Mouse (Mus musculus) testis, adult 2 months (tissue): ENCODE results near the gene Bmper. TPM values are rescaled to one million over a fixed set of nuclear protein-coding genes. Genes with fewer than 3 reads are reported as not detected.

Experiments
- H3K27ac ChIP-seq: fragments of 200-500 bp; 2 replicates; pipeline ENCODE4 v1.5.1; 2012; ENCODE audit warnings: low read depth, low read length; ENCODE audit not compliant: control insufficient read depth, insufficient read depth
- H3K27me3 ChIP-seq: fragments of 200-500 bp; 2 replicates; pipeline ENCODE4 v1.6.1; 2012; ENCODE audit warnings: mild to moderate bottlenecking, low read length, moderate library complexity; ENCODE audit not compliant: control insufficient read depth, insufficient read depth
- H3K36me3 ChIP-seq: fragments of 200-500 bp; 2 replicates; pipeline ENCODE4 v1.6.1; 2012; ENCODE audit warnings: mild to moderate bottlenecking, low read length; ENCODE audit not compliant: control insufficient read depth, insufficient read depth
- H3K4me1 ChIP-seq: fragments of 200-500 bp; 2 replicates; pipeline ENCODE4 v1.6.1; 2012; ENCODE audit warnings: low read length; ENCODE audit not compliant: control insufficient read depth, insufficient read depth
- H3K4me3 ChIP-seq: fragments of 200-500 bp; 2 replicates; pipeline ENCODE4 v1.5.1; 2012; ENCODE audit warnings: low read depth, mild to moderate bottlenecking, low read length, moderate library complexity, mixed read lengths; ENCODE audit not compliant: control insufficient read depth
- CTCF ChIP-seq: fragments of 200-500 bp; IDR thresholded peaks from 2 replicates; pipeline ENCODE4 v1.5.1; 2012; ENCODE audit warnings: low read depth, mild to moderate bottlenecking, inconsistent platforms, low read length, moderate library complexity; ENCODE audit not compliant: control insufficient read depth, insufficient read depth, insufficient replicate concordance
- POLR2A ChIP-seq: fragments of 200-500 bp; IDR thresholded peaks from 2 replicates; pipeline ENCODE4 v1.6.1; 2012; ENCODE audit warnings: low read depth, mild to moderate bottlenecking, inconsistent platforms, low read length, moderate library complexity; ENCODE audit not compliant: control insufficient read depth
- polyA plus RNA-seq: library from polyadenylated mRNA; depleted of rRNA; stranded (reverse); fragments of >200 nt; gene quantifications from 2 replicates; pipeline ENCODE4 v1.2.3, GENCODE M21; 2012

The Bmper gene
- polyA plus RNA-seq, 1 experiment = 0.30 TPM

DNA sequence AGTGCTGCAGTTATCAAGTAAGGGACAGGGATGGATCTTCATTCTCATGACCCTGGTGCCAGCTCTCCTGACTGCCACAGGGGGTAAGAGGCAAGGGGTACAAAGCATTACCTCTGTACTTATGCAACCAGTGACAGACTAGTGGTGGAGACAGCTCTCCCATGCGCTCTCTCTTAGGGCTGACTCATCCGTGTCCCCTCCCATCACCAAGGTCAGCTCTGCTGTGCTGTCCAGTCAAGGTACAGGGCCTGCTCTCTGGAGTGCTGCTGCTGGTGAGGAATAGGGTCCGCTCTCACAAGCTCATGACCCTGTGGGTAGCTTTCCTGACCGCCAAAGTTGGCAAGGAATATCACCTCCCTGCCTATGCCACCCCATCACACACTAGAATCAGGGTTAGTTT lies 222.1 kb downstream of the Bmper start:
- Histone ChIP-seq H3K36me3 (no peaks in the 10 kb centered on the region), H3K27ac (no peak overlapping the region), H3K4me1 (no peaks in the 10 kb centered on the region), H3K27me3 (no peaks in the 10 kb centered on the region), H3K4me3 (no peak overlapping the region)
- TF ChIP-seq CTCF (no peak), POLR2A (no peak)

DNA sequence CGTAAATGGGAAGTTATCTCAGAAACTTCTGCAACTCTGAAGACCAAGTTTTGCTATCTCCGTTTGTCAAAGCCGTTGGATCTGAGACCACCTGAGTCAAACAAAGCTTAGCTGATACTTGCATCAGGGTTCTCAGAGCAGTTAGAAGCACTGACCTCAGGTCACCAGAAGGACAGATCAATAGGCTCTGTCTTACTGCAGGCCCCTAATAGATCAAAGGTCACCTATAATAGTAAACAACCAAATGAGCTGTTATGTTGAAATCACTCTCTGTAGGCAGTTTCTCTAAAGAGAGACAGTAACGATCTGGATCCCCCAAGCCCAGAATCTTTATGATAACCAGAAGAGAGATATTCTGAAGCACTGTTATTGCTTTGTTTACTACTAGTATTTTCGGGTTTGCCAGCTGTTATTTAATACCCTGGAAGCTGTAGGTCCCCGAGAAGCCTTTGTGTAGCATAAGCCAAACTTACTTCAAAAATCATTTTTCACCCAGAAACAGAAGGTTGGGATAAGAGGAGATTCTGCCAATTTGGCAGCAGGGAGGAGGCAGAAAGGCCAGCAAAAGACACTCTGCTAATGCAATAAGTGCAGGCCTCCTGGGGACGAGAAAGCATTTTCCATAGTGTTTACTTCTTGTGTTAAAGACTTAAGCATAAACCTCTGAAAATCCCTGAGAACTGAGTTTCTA lies 224.5 kb downstream of the Bmper start:
- TF ChIP-seq POLR2A = no peak
- no peak for TF ChIP-seq CTCF
- Histone ChIP-seq H3K27me3 (no peaks in the 10 kb centered on the region), H3K4me3 (no peak overlapping the region), H3K36me3 (no peaks in the 10 kb centered on the region), H3K4me1 (no peaks in the 10 kb centered on the region), H3K27ac (no peak overlapping the region)

DNA sequence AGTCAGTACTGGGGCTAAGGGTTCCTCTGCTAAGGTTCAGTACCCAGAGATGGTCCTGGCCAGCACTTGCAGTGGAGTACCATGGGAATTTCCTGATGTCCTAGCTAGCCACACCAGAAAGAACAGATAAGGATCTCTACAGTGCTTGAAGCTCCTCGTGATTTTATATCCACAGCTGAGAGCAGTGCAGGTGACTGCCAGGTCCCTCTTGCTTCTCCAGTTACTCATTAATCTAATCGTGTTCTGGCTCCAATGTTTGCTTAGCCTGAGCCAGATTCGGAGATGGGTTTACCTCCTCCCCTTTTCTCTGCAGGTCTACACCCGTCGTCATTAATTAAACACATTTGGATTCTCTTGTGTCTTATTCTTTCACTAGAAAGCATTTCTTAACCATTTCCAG lies 230.4 kb downstream of the Bmper start:
- no peaks in the 10 kb centered on the region for H3K4me1 ChIP-seq
- no peak overlapping the region for H3K4me3 ChIP-seq
- H3K27ac ChIP-seq = no peak overlapping the region
- no peaks in the 10 kb centered on the region for H3K27me3 ChIP-seq
- no peaks in the 10 kb centered on the region for H3K36me3 ChIP-seq
- TF ChIP-seq POLR2A (no peak), CTCF (no peak)

- no peaks in the 10 kb centered on the region for H3K4me1 ChIP-seq
- TF ChIP-seq CTCF (no peak), POLR2A (no peak)
- no peak overlapping the region for H3K27ac ChIP-seq
- H3K36me3 ChIP-seq = no peaks in the 10 kb centered on the region
- H3K4me3 ChIP-seq = no peak overlapping the region
- no peaks in the 10 kb centered on the region for H3K27me3 ChIP-seq
Observed at GRCm38 (mm10) chr9:23457186-23457585, 234.3 kb downstream of the Bmper start.

DNA sequence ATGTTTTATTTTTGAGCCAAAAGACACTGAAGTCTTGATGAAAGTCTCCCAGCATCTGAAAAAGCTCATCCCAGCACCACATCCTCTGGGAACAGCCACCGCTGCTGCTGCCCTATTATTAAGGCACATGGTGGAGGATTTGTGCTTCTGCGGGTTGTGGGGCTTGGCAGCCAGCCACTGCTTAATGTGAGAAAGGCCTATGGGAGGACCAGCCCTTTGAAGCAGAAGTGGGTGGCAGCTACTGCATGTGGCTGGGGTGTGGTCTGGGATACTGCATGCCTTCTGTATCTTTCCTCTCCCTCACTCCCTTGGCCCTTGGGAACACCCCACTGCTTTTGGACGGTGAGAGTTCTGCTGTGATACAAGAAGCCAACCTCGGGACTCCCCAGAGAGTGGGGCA lies 237.8 kb downstream of the Bmper start:
- Histone ChIP-seq H3K4me3 (peak overlapping the region; percentile 65), H3K27me3 (no peaks in the 10 kb centered on the region), H3K36me3 (no peaks in the 10 kb centered on the region), H3K27ac (no peak overlapping the region), H3K4me1 (no peaks in the 10 kb centered on the region)
- TF ChIP-seq CTCF = no peak

GRCm38 (mm10) chr9:23462949-23463608 lies 240.2 kb downstream of the Bmper start:
- no peaks in the 10 kb centered on the region for H3K36me3 ChIP-seq
- TF ChIP-seq POLR2A = no peak
- no peak for TF ChIP-seq CTCF
- H3K27ac ChIP-seq = no peak overlapping the region
- H3K27me3 ChIP-seq = no peaks in the 10 kb centered on the region
- H3K4me3 ChIP-seq = no peak overlapping the region
- H3K4me1 ChIP-seq = no peaks in the 10 kb centered on the region

- Histone ChIP-seq H3K36me3 (no peaks in the 10 kb centered on the region), H3K4me3 (no peak overlapping the region), H3K4me1 (no peaks in the 10 kb centered on the region), H3K27me3 (no peaks in the 10 kb centered on the region), H3K27ac (peak overlapping the region; percentile 44)
- no peak for TF ChIP-seq CTCF
- no peak for TF ChIP-seq POLR2A
Observed at GRCm38 (mm10) chr9:23464981-23465630, 242.2 kb downstream of the Bmper start.

DNA sequence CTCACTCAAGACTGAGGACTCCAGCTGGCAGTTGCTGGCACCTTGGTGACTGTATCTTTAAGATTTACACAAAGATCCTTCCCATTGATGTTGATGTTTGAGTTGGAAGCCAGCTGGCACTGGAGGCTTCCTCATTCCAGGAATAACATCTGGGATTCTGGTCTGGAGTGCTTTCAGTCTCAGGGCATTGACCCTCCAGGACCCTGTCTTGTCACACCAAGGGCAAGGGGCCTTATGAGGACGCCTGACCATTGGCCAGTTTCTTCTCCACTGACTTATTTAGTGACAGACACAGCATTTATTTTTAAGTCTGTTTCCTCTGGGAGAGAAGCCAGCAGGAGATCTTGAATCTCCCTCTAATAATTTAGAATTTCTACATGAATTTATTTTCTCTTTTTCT lies 247.0 kb downstream of the Bmper start:
- Histone ChIP-seq H3K27ac (no peak overlapping the region), H3K36me3 (no peaks in the 10 kb centered on the region), H3K4me3 (no peak overlapping the region), H3K27me3 (no peaks in the 10 kb centered on the region), H3K4me1 (no peaks in the 10 kb centered on the region)
- no peak for TF ChIP-seq POLR2A
- no peak for TF ChIP-seq CTCF
